ENCODE assay signal across 8 mouse cellular contexts in the genomic region with DNA sequence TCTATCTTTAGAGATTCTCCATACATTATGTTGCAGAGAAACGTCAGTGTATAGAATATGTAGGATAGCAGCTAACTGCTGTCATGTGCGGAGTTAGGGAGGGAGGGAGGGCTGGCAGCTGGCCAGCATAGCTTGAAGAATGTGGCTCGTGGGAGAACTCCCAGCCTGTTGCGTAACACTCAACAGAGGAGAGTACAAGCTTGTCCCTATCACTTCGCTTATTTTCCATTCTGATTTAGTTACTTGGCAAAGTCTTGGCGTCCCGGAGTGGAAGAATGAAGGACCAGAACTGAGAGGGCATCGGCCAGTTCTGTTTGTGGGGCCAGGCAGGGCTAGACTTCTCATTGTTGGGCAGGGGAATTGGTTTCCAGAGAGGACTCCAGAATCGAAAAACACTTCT. TPM values are rescaled to one million over a fixed set of nuclear protein-coding genes. Genes with fewer than 3 reads are reported as not detected.
A peak's percentile ranks its signal among the peaks of the same experiment; 100 is the strongest.
DNase-seq lines count a peak whose midpoint lies in the region; ATAC-seq lines count a peak whose summit lies in the region.

No protein-coding gene starts in this region.

- ATAC-seq in hindbrain, embryonic 15.5 days (ENCODE audit: low FRiP score, low read depth): no peak

- H3K4me1 ChIP-seq in hindbrain, embryonic 15.5 days (replicated peaks): peaks cover 35% of the 10 kb centered on the region

- H3K36me3 ChIP-seq in hindbrain, embryonic 15.5 days: no peaks in the 10 kb centered on the region

- no peaks in the 10 kb centered on the region for H3K9me3 ChIP-seq in hindbrain, embryonic 15.5 days

- H3K4me2 ChIP-seq in hindbrain, embryonic 15.5 days: peak overlapping the region; percentile 8; the same call in 1 of the 2 replicates

- DNase-seq in Muller cell, postnatal 12 days (ENCODE audit: inconsistent ontology term): peak; percentile 92
- peak; percentile 58 to 76 for DNase-seq in adrenal gland, postnatal 36 days
- DNase-seq in frontal cortex, postnatal 36 days (ENCODE audit: low spot score in 2 of 2): peak; percentile 64 to 73
- DNase-seq in left cerebral cortex, postnatal 10 days (ENCODE audit: extremely low spot score in 1 of 2, low spot score in 2 of 2): peak; percentile 69 to 76
- peak; percentile 71 to 76 for DNase-seq in lung, postnatal 4 days
- DNase-seq in telencephalon, adult 2 months (ENCODE audit: low read depth, low spot score): peak; percentile 92
- DNase-seq in thymus, adult 18-20 months: no peak

- 23% methylated on average over 9 of the region's 9 CpGs for WGBS in hindbrain, embryonic 15.5 days

- peak overlapping the region; percentile 40 for H3K27ac ChIP-seq in hindbrain, embryonic 15.5 days (replicated peaks)

- H3K4me3 ChIP-seq in hindbrain, embryonic 15.5 days: no peak overlapping the region

- no peaks in the 10 kb centered on the region for H3K27me3 ChIP-seq in hindbrain, embryonic 15.5 days

- intact Hi-C loops in left cerebral cortex, postnatal 10 days (cut with DNase I): loop anchor here (5.0 kb wide), 1 partner anchor 33 kb away; no protein-coding TSS in a partner anchor

- H3K9ac ChIP-seq in hindbrain, embryonic 15.5 days: no peak overlapping the region

RNA-seq across cellular contexts. Expression of gene Gm10197, which starts 6.6 kb away (rescaled TPM):
- not detected for total RNA-seq in adrenal gland, postnatal 36 days (2021)
- not detected in 2 replicates for polyA plus RNA-seq in hindbrain, embryonic 15.5 days (2015; fragmentation: Nextera tagmentation; extraction: Ambion mirVana)
- total RNA-seq in left cerebral cortex, postnatal 10 days (2021): not detected

RNA-seq across cellular contexts. Expression of gene Smndc1, which starts 25.4 kb away (rescaled TPM):
- total RNA-seq in adrenal gland, postnatal 36 days (2021): 10 to 100 TPM; 46.5 to 49.3 TPM
- polyA plus RNA-seq in hindbrain, embryonic 15.5 days (2015; fragmentation: Nextera tagmentation; extraction: Ambion mirVana): 28.3 and 31.6 TPM in 2 replicates
- total RNA-seq in left cerebral cortex, postnatal 10 days (2021): 10 to 100 TPM; 32.3 to 38.3 TPM

RNA-seq across cellular contexts. Expression of gene Mxi1, which starts 54.6 kb away (rescaled TPM):
- total RNA-seq in adrenal gland, postnatal 36 days (2021): 10 to 100 TPM; 29.7 to 39.8 TPM
- 48.7 and 52.7 TPM in 2 replicates for polyA plus RNA-seq in hindbrain, embryonic 15.5 days (2015; fragmentation: Nextera tagmentation; extraction: Ambion mirVana)
- total RNA-seq in left cerebral cortex, postnatal 10 days (2021): 10 to 100 TPM; 57.0 to 57.9 TPM

Comparison
In these comparisons a context has a peak if more than half of its experiments do, and no peak if none do; other contexts are left out.
1. DNase-seq: peak in Muller cell, postnatal 12 days (single experiment), adrenal gland, postnatal 36 days (2 of 2), frontal cortex, postnatal 36 days (2 of 2), left cerebral cortex, postnatal 10 days (2 of 2), lung, postnatal 4 days (2 of 2) and telencephalon, adult 2 months (single experiment); none in thymus, adult 18-20 months (0 of 2).